Mouse (Mus musculus): ENCODE measurements at regions not wholly inside any gene's neighbourhood (a gene's known extent, or its start where the extent isn't known, plus 50 kb on each side); places are given as distances from the start of the nearest gene placed in this dataset.

GRCm38 (mm10) chr19:27694478-27694877, 264.9 kb upstream of the Pum3 start:
- no peak overlapping the region for H3K4me3 ChIP-seq (ENCODE audit: low read depth, low read length)
- no peaks in the 10 kb centered on the region for H3K27me3 ChIP-seq (ENCODE audit: control insufficient read depth, insufficient read depth, low read length)
- TF ChIP-seq CTCF (IDR thresholded peaks at IDR 0.05; ENCODE audit: extremely low read depth, insufficient read length, insufficient replicate concordance, low read depth, low read length) (no peak), POLR2A (IDR thresholded peaks at IDR 0.05; ENCODE audit: low read depth, low read length) (no peak)
- H3K36me3 ChIP-seq (ENCODE audit: control insufficient read depth, insufficient read depth, low read length): no peaks in the 10 kb centered on the region
- no peaks in the 10 kb centered on the region for H3K4me1 ChIP-seq (ENCODE audit: control insufficient read depth, insufficient read depth, insufficient read length, low read length)
- WGBS: 82% methylated on average over 4 of the region's 4 CpGs
- no peak overlapping the region for H3K27ac ChIP-seq (ENCODE audit: insufficient read depth, low read depth, low read length)

- Histone ChIP-seq H3K4me3 (ENCODE audit: low read depth, low read length) (no peak overlapping the region), H3K27ac (ENCODE audit: insufficient read depth, low read depth, low read length) (no peak overlapping the region), H3K4me1 (ENCODE audit: control insufficient read depth, insufficient read depth, insufficient read length, low read length) (no peaks in the 10 kb centered on the region), H3K27me3 (ENCODE audit: control insufficient read depth, insufficient read depth, low read length) (no peaks in the 10 kb centered on the region), H3K36me3 (ENCODE audit: control insufficient read depth, insufficient read depth, low read length) (no peaks in the 10 kb centered on the region)
- TF ChIP-seq POLR2A (IDR thresholded peaks at IDR 0.05; ENCODE audit: low read depth, low read length) (no peak), CTCF (IDR thresholded peaks at IDR 0.05; ENCODE audit: extremely low read depth, insufficient read length, insufficient replicate concordance, low read depth, low read length) (no peak)
- WGBS: 74% methylated on average over 7 of the region's 7 CpGs
Observed at GRCm38 (mm10) chr19:27693706-27694105, 264.1 kb upstream of the Pum3 start.

GRCm38 (mm10) chr19:27692944-27693343, 263.3 kb upstream of the Pum3 start:
- H3K36me3 ChIP-seq (ENCODE audit: control insufficient read depth, insufficient read depth, low read length): no peaks in the 10 kb centered on the region
- no peaks in the 10 kb centered on the region for H3K27me3 ChIP-seq (ENCODE audit: control insufficient read depth, insufficient read depth, low read length)
- TF ChIP-seq POLR2A (IDR thresholded peaks at IDR 0.05; ENCODE audit: low read depth, low read length) (no peak), CTCF (IDR thresholded peaks at IDR 0.05; ENCODE audit: extremely low read depth, insufficient read length, insufficient replicate concordance, low read depth, low read length) (no peak)
- no peaks in the 10 kb centered on the region for H3K4me1 ChIP-seq (ENCODE audit: control insufficient read depth, insufficient read depth, insufficient read length, low read length)
- H3K4me3 ChIP-seq (ENCODE audit: low read depth, low read length): no peak overlapping the region
- H3K27ac ChIP-seq (ENCODE audit: insufficient read depth, low read depth, low read length): no peak overlapping the region
- 87% methylated on average over 6 of the region's 6 CpGs for WGBS

GRCm38 (mm10) chr19:27683426-27683825, 253.8 kb upstream of the Pum3 start:
- H3K27me3 ChIP-seq (ENCODE audit: control insufficient read depth, insufficient read depth, low read length): no peaks in the 10 kb centered on the region
- H3K27ac ChIP-seq (ENCODE audit: insufficient read depth, low read depth, low read length): no peak overlapping the region
- TF ChIP-seq CTCF (IDR thresholded peaks at IDR 0.05; ENCODE audit: extremely low read depth, insufficient read length, insufficient replicate concordance, low read depth, low read length) (peak; percentile 39; the same call in 1 of the 2 replicates), POLR2A (IDR thresholded peaks at IDR 0.05; ENCODE audit: low read depth, low read length) (no peak)
- H3K4me3 ChIP-seq (ENCODE audit: low read depth, low read length): no peak overlapping the region
- 54% methylated on average over 2 of the region's 2 CpGs for WGBS
- H3K36me3 ChIP-seq (ENCODE audit: control insufficient read depth, insufficient read depth, low read length): no peaks in the 10 kb centered on the region
- H3K4me1 ChIP-seq (ENCODE audit: control insufficient read depth, insufficient read depth, insufficient read length, low read length): no peaks in the 10 kb centered on the region

- Histone ChIP-seq H3K36me3 (ENCODE audit: control insufficient read depth, insufficient read depth, low read length) (no peaks in the 10 kb centered on the region), H3K27me3 (ENCODE audit: control insufficient read depth, insufficient read depth, low read length) (no peaks in the 10 kb centered on the region), H3K27ac (ENCODE audit: insufficient read depth, low read depth, low read length) (no peak overlapping the region), H3K4me1 (ENCODE audit: control insufficient read depth, insufficient read depth, insufficient read length, low read length) (no peaks in the 10 kb centered on the region), H3K4me3 (ENCODE audit: low read depth, low read length) (no peak overlapping the region)
- TF ChIP-seq POLR2A (IDR thresholded peaks at IDR 0.05; ENCODE audit: low read depth, low read length) (no peak), CTCF (IDR thresholded peaks at IDR 0.05; ENCODE audit: extremely low read depth, insufficient read length, insufficient replicate concordance, low read depth, low read length) (no peak)
- WGBS: 71% methylated on average over 7 of the region's 7 CpGs
Observed at GRCm38 (mm10) chr19:27679427-27679826, 249.8 kb upstream of the Pum3 start.

GRCm38 (mm10) chr19:27672679-27673190, 243.1 kb upstream of the Pum3 start:
- no peak for TF ChIP-seq CTCF (IDR thresholded peaks at IDR 0.05; ENCODE audit: extremely low read depth, insufficient read length, insufficient replicate concordance, low read depth, low read length)
- no peak for TF ChIP-seq POLR2A (IDR thresholded peaks at IDR 0.05; ENCODE audit: low read depth, low read length)
- WGBS: 49% methylated on average over 2 of the region's 2 CpGs

GRCm38 (mm10) chr19:27663296-27663695, 233.7 kb upstream of the Pum3 start:
- no peak overlapping the region for H3K27ac ChIP-seq (ENCODE audit: insufficient read depth, low read depth, low read length)
- TF ChIP-seq POLR2A (IDR thresholded peaks at IDR 0.05; ENCODE audit: low read depth, low read length) (no peak), CTCF (IDR thresholded peaks at IDR 0.05; ENCODE audit: extremely low read depth, insufficient read length, insufficient replicate concordance, low read depth, low read length) (no peak)
- no peaks in the 10 kb centered on the region for H3K27me3 ChIP-seq (ENCODE audit: control insufficient read depth, insufficient read depth, low read length)
- WGBS: 63% methylated on average over 2 of the region's 2 CpGs
- no peak overlapping the region for H3K4me3 ChIP-seq (ENCODE audit: low read depth, low read length)
- H3K4me1 ChIP-seq (ENCODE audit: control insufficient read depth, insufficient read depth, insufficient read length, low read length): no peaks in the 10 kb centered on the region
- H3K36me3 ChIP-seq (ENCODE audit: control insufficient read depth, insufficient read depth, low read length): no peaks in the 10 kb centered on the region

More at GRCm38 (mm10) chr19:27672679-27673190, 243.1 kb upstream of the Pum3 start:
- H3K4me3 ChIP-seq (ENCODE audit: low read depth, low read length): no peak overlapping the region
- H3K27ac ChIP-seq (ENCODE audit: insufficient read depth, low read depth, low read length): no peak overlapping the region
- no peaks in the 10 kb centered on the region for H3K4me1 ChIP-seq (ENCODE audit: control insufficient read depth, insufficient read depth, insufficient read length, low read length)
- no peaks in the 10 kb centered on the region for H3K36me3 ChIP-seq (ENCODE audit: control insufficient read depth, insufficient read depth, low read length)
- no peaks in the 10 kb centered on the region for H3K27me3 ChIP-seq (ENCODE audit: control insufficient read depth, insufficient read depth, low read length)
